Mouse (Mus musculus) liver, embryonic 13.5 days (tissue): ENCODE measurements around the gene Gpatch1. TPM values are rescaled to one million over a fixed set of nuclear protein-coding genes. Genes with fewer than 3 reads are reported as not detected.

Experiments used
- ATAC-seq: fragments of 200-750 bp; cut with Nextera tagmentation; 2 replicates; pipeline ENCODE4 v1.8.0; 2017; ENCODE audit warnings: low read depth, mild to moderate bottlenecking, moderate number of reproducible peaks, moderate library complexity
- DNase-seq: peaks from one replicate; pipeline ENCODE4 v3.0.0; 2022
- H3K27ac ChIP-seq: fragments of 300-500 bp; sonication (generic); 2 replicates; pipeline ENCODE4 v1.5.1; 2015; ENCODE audit warnings: moderate library complexity, mild to moderate bottlenecking, inconsistent platforms
- H3K27me3 ChIP-seq: fragments of 300-500 bp; sonication (generic); 2 replicates; pipeline ENCODE4 v1.6.1; 2015; ENCODE audit warnings: mild to moderate bottlenecking, inconsistent platforms
- H3K36me3 ChIP-seq: fragments of 300-500 bp; sonication (generic); 2 replicates; pipeline ENCODE4 v1.6.1; 2015; ENCODE audit warnings: mild to moderate bottlenecking, inconsistent platforms
- H3K4me1 ChIP-seq: fragments of 300-500 bp; sonication (generic); replicated peaks from 2 replicates; pipeline ENCODE4 v1.6.1; 2015; ENCODE audit warnings: inconsistent platforms
- H3K4me2 ChIP-seq: fragments of 300-500 bp; sonication (generic); 2 replicates; pipeline ENCODE4 v1.6.1; 2015; ENCODE audit warnings: inconsistent platforms, mild to moderate bottlenecking, moderate library complexity
- H3K4me3 ChIP-seq: fragments of 300-500 bp; sonication (generic); replicated peaks from 2 replicates; pipeline ENCODE4 v1.5.1; 2015; ENCODE audit warnings: mild to moderate bottlenecking, inconsistent platforms
- H3K9ac ChIP-seq: fragments of 300-500 bp; sonication (generic); 2 replicates; pipeline ENCODE4 v1.6.1; 2015; ENCODE audit warnings: mild to moderate bottlenecking, inconsistent platforms
- H3K9me3 ChIP-seq: fragments of 300-500 bp; sonication (generic); replicated peaks from 2 replicates; pipeline ENCODE4 v1.6.1; 2016; ENCODE audit warnings: inconsistent platforms
- WGBS: fragments of 180-500 bp; shearing (Covaris S2); methylation state at CpG from one replicate; pipeline ENCODE4 v1.1.7; 2015; ENCODE audit not compliant: insufficient replicate concordance; 5-methylcytosine and 5-hydroxymethylcytosine counted together
- polyA plus RNA-seq: library from polyadenylated mRNA; unstranded; fragments of >200 nt; fragmentation: Nextera tagmentation; extraction: Ambion mirVana; gene quantifications from 2 replicates; pipeline ENCODE4 v1.2.1, GENCODE M21; 2015

Gene Gpatch1
- polyA plus RNA-seq, 1 experiment from 2014 or later, result 7.3 TPM

DNA sequence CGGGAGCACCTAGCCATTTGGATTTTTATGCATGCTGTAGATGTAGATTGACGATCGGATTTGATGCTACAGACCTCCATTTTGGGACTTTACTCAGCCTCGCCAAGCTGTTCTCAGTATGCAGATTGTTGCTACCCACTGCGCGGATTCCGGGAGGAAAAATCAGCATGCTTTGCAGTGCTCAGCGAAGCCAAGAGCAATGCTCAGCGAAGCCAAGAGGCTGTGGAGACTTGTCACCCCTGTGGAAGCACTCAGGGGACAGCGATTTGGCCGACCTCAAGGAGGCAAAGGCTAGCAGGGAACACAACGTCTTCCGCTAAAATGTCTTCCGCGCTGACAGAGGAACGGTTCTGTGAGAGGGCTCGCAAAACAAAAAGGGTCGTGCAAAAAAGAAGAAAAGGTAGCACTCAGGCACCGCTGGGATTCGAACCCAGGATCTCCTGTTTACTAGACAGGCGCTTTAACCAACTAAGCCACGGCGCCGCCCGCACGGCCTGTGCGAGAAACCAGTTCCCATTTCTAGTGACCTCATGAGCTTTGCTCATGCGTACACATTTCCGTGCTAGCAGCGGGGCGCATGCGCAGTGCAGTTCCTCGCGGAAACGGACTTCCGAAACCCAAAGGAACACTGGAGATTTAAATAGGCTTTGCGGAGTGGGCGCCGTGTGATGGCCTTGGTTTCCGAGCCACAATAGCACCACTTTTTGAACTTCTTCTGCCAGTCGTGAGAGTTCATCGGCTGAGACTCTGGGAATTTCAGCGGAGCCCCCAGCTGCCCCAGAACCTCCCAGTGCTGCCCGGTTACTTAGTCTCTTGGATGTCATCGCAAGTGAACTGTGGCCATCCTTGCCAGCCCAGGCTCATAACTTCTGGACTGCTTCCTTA, 83.6 kb downstream of the Gpatch1 start:
- no peaks in the 10 kb centered on the region for H3K27me3 ChIP-seq
- H3K4me2 ChIP-seq, result peak overlapping the region; percentile 80
- peaks cover 19% of the 10 kb centered on the region for H3K4me1 ChIP-seq
- DNase-seq, result peak; percentile 93
- peak overlapping the region; percentile 72 for H3K9ac ChIP-seq
- H3K4me3 ChIP-seq, result peak overlapping the region; percentile 65
- no peaks in the 10 kb centered on the region for H3K36me3 ChIP-seq
- under 1% methylated on average over 45 of the region's 45 CpGs for WGBS
- no peaks in the 10 kb centered on the region for H3K9me3 ChIP-seq
- H3K27ac ChIP-seq, result peak overlapping the region; percentile 69
- ATAC-seq, result peak; percentile 91

DNA sequence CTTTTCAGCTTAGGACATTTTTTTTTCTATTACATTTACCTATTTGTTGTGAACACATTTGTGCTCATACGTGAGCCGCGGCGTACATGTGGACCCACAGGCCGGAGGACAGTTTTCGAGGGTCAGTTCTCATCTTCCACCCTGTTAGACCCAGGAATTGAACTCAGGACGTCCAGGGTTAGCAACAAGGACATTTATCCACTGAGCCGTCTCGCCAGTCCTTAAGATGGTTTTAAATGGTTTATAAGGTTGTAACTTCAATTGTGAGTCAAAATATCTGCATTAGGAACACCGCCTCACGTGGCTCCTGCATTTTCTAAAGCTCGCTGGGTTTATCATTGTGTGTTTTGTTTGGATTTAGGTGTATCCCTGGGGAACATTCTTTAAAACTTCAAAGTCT, 84.4 kb downstream of the Gpatch1 start:
- no peak for ATAC-seq
- DNase-seq, result peak; percentile 11
- no peaks in the 10 kb centered on the region for H3K9me3 ChIP-seq
- no peak overlapping the region; the same call in 1 of the 2 replicates for H3K27ac ChIP-seq
- H3K4me1 ChIP-seq, result peaks cover 19% of the 10 kb centered on the region
- H3K9ac ChIP-seq, result peak overlapping the region; percentile 72
- H3K27me3 ChIP-seq, result no peaks in the 10 kb centered on the region
- WGBS, result 51% methylated on average over 12 of the region's 12 CpGs
- peak overlapping the region; percentile 65 for H3K4me3 ChIP-seq
- peak overlapping the region; percentile 80 for H3K4me2 ChIP-seq
- no peaks in the 10 kb centered on the region for H3K36me3 ChIP-seq

DNA sequence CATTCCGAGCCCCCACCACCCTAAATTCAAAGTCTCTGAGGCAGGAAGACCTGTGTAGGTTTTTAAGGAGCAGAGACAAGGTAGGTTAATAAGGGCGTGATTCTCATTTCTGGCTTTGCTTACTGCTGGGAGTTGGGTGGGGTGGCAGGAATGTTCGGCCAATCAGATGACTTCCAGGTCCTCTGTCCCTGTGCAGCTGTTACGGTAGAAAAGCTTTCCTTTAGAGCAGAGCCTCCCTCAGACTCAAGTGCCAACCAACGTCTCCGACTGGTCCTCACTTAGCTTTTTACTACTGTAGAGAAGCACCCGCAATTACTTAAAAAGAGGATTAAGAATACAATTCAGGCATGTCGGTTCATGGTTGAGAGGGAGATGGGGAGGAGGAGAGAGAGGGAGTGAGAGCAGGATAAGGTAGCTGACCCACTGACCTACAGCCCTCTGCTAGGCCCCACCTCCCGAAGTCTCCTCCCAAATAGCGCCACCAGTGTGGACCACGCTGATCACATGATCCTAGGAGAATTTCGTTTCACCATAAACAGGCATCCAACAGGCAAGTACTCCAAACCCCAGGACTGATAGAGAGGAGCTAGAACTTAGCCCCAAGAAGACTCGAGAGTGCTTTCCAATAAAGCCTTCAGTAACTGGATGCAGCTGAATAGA, 85.3 kb downstream of the Gpatch1 start:
- no peak overlapping the region for H3K4me2 ChIP-seq
- WGBS, result 64% methylated on average over 13 of the region's 13 CpGs
- H3K36me3 ChIP-seq, result no peaks in the 10 kb centered on the region
- peaks cover 19% of the 10 kb centered on the region for H3K4me1 ChIP-seq
- H3K9ac ChIP-seq, result no peak overlapping the region
- H3K27me3 ChIP-seq, result no peaks in the 10 kb centered on the region
- H3K9me3 ChIP-seq, result no peaks in the 10 kb centered on the region
- no peak for ATAC-seq
- no peak overlapping the region for H3K27ac ChIP-seq
- no peak overlapping the region for H3K4me3 ChIP-seq
- DNase-seq, result no peak

DNA sequence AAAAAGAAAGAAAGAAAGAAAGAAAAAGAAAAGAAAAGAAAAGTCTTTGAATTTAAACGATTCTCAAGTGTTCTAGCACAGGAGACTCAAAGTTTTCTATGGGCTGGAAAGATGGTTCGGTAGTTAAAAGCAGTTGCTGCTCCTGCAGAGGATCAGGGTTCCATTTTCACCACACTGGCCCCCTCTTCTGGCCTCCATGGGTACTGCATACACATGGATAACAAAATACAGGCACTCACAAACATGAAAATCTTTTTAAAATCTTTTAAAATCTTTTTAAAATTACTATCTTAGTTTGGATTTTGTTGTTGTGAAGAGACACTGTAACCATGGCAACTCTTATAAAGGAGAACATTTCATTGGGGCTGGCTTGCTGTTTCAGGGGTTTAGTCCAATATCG, 87.9 kb downstream of the Gpatch1 start:
- Histone ChIP-seq H3K27me3 (no peaks in the 10 kb centered on the region), H3K27ac (no peak overlapping the region), H3K4me2 (no peak overlapping the region), H3K9me3 (no peaks in the 10 kb centered on the region), H3K4me1 (peaks cover 13% of the 10 kb centered on the region), H3K9ac (no peak overlapping the region), H3K36me3 (no peaks in the 10 kb centered on the region), H3K4me3 (no peak overlapping the region)
- ATAC-seq, result no peak
- peak; percentile 19 for DNase-seq
- 57% methylated on average over 3 of the region's 3 CpGs for WGBS

Other genes starting within 250 kb of the Gpatch1 start
- 4.3 and 5.3 TPM in 2 replicates for gene Cebpa, start 199.1 kb downstream of the Gpatch1 start, polyA plus RNA-seq
- 0.41 and 0.54 TPM in 2 replicates for gene Slc7a10, start 132.1 kb downstream of the Gpatch1 start, polyA plus RNA-seq
- 0.38 and 0.50 TPM in 2 replicates for gene Lrp3, start 102.9 kb downstream of the Gpatch1 start, polyA plus RNA-seq
- gene Rhpn2, start 15.7 kb upstream of the Gpatch1 start, polyA plus RNA-seq, result 3.8 and 4.6 TPM in 2 replicates
- gene Faap24, start 78.4 kb upstream of the Gpatch1 start, polyA plus RNA-seq, result 28.9 and 34.4 TPM in 2 replicates
- gene Cep89, start 78.6 kb upstream of the Gpatch1 start, polyA plus RNA-seq, result 19.7 and 22.9 TPM in 2 replicates
- 2.2 and 2.5 TPM in 2 replicates for gene Slc7a9, start 130.4 kb upstream of the Gpatch1 start, polyA plus RNA-seq
- 0.07 and 0.33 TPM in 2 replicates for gene Tdrd12, start 219.3 kb upstream of the Gpatch1 start, polyA plus RNA-seq
- gene Nudt19, start 237.9 kb upstream of the Gpatch1 start, polyA plus RNA-seq, result 96.0 and 105 TPM in 2 replicates